Mouse (Mus musculus): ENCODE measurements around the gene Ttc17. TPM values are rescaled to one million over a fixed set of nuclear protein-coding genes. Genes with fewer than 3 reads are reported as not detected.
A peak's percentile ranks its signal among the peaks of the same experiment; 100 is the strongest.

Ttc17 gene
- total RNA-seq, 2 experiments from 2014 or later = 16.2 to 25.5 TPM

DNA sequence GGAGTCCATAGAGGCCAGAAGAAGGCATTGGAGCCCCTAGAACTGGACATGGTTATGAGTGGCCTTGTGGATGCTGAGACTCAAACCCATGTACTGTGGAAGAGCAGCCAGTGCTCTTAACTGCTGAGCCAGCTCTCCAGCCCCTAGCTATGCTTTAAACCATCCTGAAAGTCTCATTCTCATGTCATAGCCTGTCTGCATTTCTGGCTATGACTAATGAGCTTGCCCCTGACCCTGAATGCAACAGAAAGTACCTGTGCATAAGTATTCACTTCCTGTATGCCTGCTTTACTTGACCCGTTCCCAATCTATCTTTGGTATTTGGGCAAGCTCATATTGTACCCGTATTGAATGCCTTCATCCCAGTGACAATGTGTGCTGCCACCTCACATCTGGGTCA, 86.7 kb downstream of the Ttc17 start:
- no peak for ATAC-seq (replicated peaks; ENCODE audit: low FRiP score, low TSS enrichment, poor library complexity, severe bottlenecking)

GRCm38 (mm10) chr2:94316526-94316925, 90.0 kb downstream of the Ttc17 start:
- 0 out of 2 replicates have a peak, but pooled peaks have one; percentile 50 for ATAC-seq (replicated peaks; ENCODE audit: low FRiP score, low TSS enrichment, poor library complexity, severe bottlenecking)

GRCm38 (mm10) chr2:94303984-94304383, 102.5 kb downstream of the Ttc17 start:
- ATAC-seq (replicated peaks; ENCODE audit: low FRiP score, low TSS enrichment, poor library complexity, severe bottlenecking) = no peak

DNA sequence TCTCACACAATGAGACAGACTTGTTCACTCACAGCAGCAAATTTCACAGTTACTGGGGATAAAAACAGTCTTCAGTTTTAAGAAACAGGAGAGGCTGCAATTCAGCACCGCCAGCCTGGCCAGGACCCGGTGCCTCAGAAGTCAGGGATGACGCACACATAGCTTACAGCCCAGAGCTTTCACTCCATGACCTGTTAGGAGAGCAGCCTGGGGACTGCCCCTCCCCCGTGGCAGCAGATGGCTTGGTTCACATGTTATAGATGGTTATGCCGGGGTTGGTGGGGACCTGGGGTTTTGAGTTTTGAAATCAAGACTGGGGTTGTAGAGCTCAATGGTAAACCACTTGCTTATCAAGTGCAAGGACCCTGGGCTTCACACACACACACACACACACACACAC, 104.1 kb downstream of the Ttc17 start:
- no peak for ATAC-seq (replicated peaks; ENCODE audit: low FRiP score, low TSS enrichment, poor library complexity, severe bottlenecking)

DNA sequence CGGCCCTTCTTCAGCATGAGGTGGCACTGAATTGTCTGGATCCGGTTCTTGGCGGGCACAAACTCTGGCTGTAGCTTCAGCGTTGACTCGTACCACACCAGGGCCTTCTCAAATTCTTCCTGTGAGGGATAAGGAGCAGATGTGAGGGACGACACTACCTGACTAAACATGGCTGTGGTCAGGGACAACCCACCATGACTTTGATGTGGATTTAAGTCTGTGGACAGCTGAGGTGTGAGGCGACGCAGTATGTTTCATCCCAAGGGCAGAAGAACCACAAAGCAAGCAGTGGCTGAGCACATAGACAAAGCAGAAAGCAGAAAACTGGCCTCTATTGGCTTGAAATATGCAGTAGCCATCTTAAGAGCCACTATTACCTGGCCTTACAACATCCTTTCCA, 104.7 kb downstream of the Ttc17 start:
- ATAC-seq (replicated peaks; ENCODE audit: low FRiP score, low TSS enrichment, poor library complexity, severe bottlenecking) = no peak

- ATAC-seq (replicated peaks; ENCODE audit: low FRiP score, low TSS enrichment, poor library complexity, severe bottlenecking) = no peak
Measured at GRCm38 (mm10) chr2:94297467-94297866, 109.0 kb downstream of the Ttc17 start.

GRCm38 (mm10) chr2:94290483-94290882, 116.0 kb downstream of the Ttc17 start:
- ATAC-seq (replicated peaks; ENCODE audit: low FRiP score, low TSS enrichment, poor library complexity, severe bottlenecking) = peak; percentile 86

GRCm38 (mm10) chr2:94289659-94290058, 116.8 kb downstream of the Ttc17 start:
- ATAC-seq (replicated peaks; ENCODE audit: low FRiP score, low TSS enrichment, poor library complexity, severe bottlenecking) = no peak

GRCm38 (mm10) chr2:94289169-94289568, 117.3 kb downstream of the Ttc17 start:
- ATAC-seq (replicated peaks; ENCODE audit: low FRiP score, low TSS enrichment, poor library complexity, severe bottlenecking) = no peak

- no peak for ATAC-seq (replicated peaks; ENCODE audit: low FRiP score, low TSS enrichment, poor library complexity, severe bottlenecking)
Measured at GRCm38 (mm10) chr2:94288086-94288485, 118.4 kb downstream of the Ttc17 start.

- no peak for ATAC-seq (replicated peaks; ENCODE audit: low FRiP score, low TSS enrichment, poor library complexity, severe bottlenecking)
Measured at GRCm38 (mm10) chr2:94287435-94287834, 119.1 kb downstream of the Ttc17 start.

DNA sequence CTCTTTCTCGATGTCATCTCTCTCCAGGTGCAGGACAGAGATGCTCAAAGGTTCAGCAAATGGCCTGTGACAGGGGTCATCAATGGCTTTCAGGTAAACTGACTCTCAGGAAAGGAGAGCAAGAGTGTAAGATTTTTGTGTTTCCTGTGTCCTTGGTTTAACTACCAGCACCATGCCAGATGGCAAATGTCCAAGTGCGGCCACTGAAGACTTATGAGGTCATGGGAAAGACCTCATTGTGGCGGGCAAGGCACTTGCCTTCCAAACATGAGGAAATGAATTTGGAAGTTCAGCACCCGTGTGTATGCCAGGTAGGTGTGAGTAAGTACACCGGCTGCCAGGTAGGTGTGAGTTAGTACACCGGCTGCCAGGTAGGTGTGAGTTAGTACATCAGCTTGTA, 123.0 kb downstream of the Ttc17 start:
- ATAC-seq (replicated peaks; ENCODE audit: low FRiP score, low TSS enrichment, poor library complexity, severe bottlenecking) = no peak

DNA sequence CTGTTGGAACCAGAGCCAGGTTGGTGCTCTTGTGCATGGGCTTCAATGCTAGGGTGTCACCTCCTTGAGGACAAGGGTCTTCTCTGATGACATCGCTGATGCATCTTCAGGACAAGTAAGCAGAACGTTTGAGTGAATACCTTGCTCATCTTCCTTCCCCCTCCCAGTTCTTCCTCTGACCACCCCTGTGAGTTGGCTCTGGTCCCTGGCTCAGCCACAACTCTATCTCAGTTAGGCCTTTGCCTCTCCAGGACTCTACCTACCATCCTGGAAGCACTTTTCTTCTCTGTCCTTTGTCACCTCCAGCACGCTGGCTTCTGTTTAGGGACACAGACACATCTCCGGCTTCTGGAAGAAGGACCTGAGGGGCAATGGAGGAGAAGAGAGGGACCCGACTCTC, 126.9 kb downstream of the Ttc17 start:
- ATAC-seq (replicated peaks; ENCODE audit: low FRiP score, low TSS enrichment, poor library complexity, severe bottlenecking) = no peak

DNA sequence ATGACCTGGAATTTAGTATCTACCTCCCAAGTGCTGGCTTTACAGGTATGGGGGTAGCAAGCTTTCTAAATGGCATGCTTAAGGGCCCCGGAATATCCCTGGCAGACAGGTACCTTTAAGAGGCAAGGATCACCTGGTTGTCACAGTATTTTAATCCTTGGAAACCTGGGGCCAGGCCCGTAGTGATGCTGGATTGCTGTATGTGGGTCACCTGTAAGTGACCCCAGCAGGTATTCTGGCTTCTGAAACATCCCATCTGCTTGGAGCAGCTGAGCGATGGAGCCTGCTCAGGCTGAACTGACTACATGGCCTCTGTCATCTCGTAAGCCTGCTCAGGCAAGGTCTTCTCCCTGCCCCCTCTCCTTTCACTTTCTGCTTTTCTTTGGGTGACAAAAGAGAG, 130.4 kb downstream of the Ttc17 start:
- no peak for ATAC-seq (replicated peaks; ENCODE audit: low FRiP score, low TSS enrichment, poor library complexity, severe bottlenecking)

DNA sequence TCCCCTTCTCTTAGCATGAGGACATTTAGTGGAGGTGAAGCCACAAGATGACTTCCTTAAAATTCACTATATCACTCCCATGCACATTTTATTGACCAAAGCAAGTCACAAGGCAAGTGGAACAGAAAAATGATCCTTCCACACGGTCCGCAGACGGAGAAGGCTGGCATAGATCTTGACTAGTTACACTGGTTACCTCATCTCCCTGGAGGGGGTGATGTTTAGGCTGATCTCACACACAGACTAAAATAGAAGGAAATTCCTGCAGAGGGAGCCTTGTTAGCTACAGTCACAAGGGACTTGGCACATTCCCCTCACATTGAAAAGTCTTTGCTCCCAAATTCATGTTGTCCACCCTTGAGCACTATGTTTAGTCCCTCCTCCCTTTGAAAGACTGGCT, 130.8 kb downstream of the Ttc17 start:
- no peak for ATAC-seq (replicated peaks; ENCODE audit: low FRiP score, low TSS enrichment, poor library complexity, severe bottlenecking)

DNA sequence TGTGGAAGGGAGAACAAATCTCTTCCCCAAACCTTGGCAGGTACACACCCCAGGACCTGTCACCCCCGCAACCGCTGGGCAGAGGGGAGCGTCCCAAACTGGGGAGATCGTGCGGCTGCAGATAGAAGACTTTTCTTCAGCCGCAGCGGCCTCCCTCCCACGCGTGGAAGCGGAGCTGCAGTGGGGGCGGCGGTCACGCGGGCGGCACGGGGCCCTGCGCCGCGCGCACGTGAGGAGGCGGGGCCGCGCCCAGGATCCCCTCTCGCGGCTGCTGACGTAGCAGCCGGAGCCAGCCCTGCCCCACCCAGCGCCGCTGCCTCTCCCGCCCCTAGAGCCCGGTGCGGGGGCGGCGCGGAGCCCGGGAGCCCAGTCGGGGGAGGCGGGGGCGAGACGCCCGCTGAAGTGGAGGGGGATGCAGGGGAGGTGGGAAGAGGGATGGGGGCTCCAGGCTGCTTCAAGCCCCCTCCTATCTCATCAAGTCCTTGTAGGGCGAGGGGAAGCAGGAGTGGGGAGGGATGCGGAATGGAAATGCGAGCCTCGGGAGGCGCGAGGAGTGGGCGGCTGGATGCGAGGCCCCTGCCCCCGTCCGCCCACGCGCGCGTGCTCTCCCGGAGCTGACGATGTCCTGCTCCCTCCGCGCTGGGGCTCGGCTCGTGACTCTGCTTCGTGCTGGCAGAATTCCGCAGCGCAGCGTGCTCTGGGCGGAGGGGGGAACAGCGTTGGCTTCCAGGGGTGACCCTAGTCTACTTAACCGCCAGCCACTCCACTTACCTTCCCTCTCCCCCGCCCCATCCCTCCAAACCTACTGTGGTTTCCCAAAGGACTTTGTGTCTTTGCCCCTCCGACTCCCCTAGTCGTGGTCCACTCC, 133.1 kb downstream of the Ttc17 start:
- ATAC-seq (replicated peaks; ENCODE audit: low FRiP score, low TSS enrichment, poor library complexity, severe bottlenecking) = peak; percentile 84

DNA sequence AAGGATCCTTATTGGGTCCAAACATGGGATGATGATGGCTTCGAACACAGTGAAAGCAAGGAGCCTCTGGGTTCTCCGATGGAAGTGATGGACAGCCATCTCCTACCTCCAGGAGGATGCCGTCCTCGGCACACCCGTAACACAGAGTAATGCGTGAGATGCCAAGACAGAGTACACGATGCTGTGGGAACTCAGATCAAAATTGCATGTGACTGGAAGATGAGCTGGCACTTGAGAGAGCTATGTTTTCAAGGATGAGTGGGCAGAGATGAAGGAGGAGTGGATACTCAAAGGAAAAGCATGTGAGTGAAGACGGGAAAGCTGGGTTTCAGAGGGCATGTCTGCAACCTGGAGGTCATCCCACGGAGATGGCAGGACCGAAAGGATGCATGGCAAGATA, 135.3 kb downstream of the Ttc17 start:
- ATAC-seq (replicated peaks; ENCODE audit: low FRiP score, low TSS enrichment, poor library complexity, severe bottlenecking) = no peak

DNA sequence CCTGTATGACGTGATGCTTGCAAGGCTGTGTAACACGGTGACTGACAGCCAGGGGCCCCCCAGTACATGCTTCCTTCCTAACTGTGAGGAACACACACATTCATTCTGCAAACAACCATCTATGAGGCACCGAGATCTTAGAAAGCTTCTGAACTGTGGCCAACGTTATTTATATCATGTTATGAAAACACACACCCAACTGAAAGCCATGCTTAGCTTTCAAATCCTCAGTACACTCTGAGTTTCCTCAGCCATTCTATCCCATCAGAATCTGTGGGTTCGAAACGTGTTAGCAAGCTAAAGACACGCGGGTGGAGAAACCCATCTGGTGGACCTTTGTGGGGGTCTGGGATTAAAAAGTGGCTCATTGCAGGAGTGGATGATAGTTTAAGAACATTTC, 137.7 kb downstream of the Ttc17 start:
- ATAC-seq (replicated peaks; ENCODE audit: low FRiP score, low TSS enrichment, poor library complexity, severe bottlenecking) = no peak

GRCm38 (mm10) chr2:94267213-94267850, 139.2 kb downstream of the Ttc17 start:
- no peak for ATAC-seq (replicated peaks; ENCODE audit: low FRiP score, low TSS enrichment, poor library complexity, severe bottlenecking)

GRCm38 (mm10) chr2:94266381-94267160, 139.9 kb downstream of the Ttc17 start:
- ATAC-seq (replicated peaks; ENCODE audit: low FRiP score, low TSS enrichment, poor library complexity, severe bottlenecking) = no peak
